Mouse (Mus musculus): ENCODE results near the gene Aqp2. TPM values are rescaled to one million over a fixed set of nuclear protein-coding genes. Genes with fewer than 3 reads are reported as not detected.

Gene Aqp2
- polyA plus RNA-seq (2015; fragmentation: Nextera tagmentation; extraction: Ambion mirVana): not detected in 2 replicates

DNA sequence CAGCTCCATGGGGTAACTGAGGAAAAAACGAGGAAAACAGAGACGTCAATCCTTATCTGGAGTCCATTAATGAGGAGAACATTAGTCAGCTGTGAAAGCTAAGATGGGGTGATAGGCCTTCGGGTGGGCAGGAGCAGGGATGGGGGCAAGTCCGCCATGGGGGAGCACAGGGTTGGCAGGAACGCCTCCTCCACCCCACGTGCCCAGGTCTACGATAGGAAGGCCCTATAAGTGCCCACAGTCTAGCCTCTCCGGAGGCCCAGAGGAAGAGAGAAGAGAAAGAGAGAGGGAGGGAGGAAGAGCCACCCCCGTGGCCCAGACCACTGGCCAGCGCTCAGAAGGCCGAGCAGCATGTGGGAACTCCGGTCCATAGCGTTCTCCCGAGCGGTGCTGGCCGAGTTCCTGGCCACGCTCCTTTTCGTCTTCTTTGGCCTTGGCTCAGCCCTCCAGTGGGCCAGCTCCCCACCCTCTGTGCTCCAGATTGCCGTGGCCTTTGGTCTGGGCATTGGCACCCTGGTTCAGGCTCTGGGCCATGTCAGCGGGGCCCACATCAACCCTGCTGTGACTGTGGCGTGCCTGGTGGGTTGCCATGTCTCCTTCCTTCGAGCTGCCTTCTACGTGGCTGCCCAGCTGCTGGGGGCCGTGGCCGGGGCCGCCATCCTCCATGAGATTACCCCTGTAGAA is at the start of gene Aqp2:
Aqp2 (plus strand) TSS at position 254 of the 684 bp plus-strand sequence.

GRCm38 (mm10) chr15:99590429-99591084 is 11.7 kb downstream of the Aqp2 start, which contains the start of gene Aqp5:
Aqp5 (plus strand) TSS chr15:99590782.

GRCm38 (mm10) chr15:99600986-99601822 is 22.3 kb downstream of the Aqp2 start, which contains the start of gene Aqp6:
Aqp6 (plus strand) TSS chr15:99601400.

Other genes with a start within 250 kb of the Aqp2 start
- gene Fmnl3, start 208.6 kb upstream of the Aqp2 start, polyA plus RNA-seq (2015; fragmentation: Nextera tagmentation; extraction: Ambion mirVana): 8.5 and 8.6 TPM in 2 replicates
- 351 and 354 TPM in 2 replicates for gene Tmbim6, start 186.2 kb upstream of the Aqp2 start, polyA plus RNA-seq (2015; fragmentation: Nextera tagmentation; extraction: Ambion mirVana)
- gene Nckap5l, start 121.3 kb upstream of the Aqp2 start, polyA plus RNA-seq (2015; fragmentation: Nextera tagmentation; extraction: Ambion mirVana): 2.8 and 3.2 TPM in 2 replicates
- gene Bcdin3d, start 104.3 kb upstream of the Aqp2 start, polyA plus RNA-seq (2015; fragmentation: Nextera tagmentation; extraction: Ambion mirVana): 8.4 and 8.5 TPM in 2 replicates
- not detected in 2 replicates for gene Faim2, start 50.9 kb upstream of the Aqp2 start, polyA plus RNA-seq (2015; fragmentation: Nextera tagmentation; extraction: Ambion mirVana)
- gene Aqp5, start 11.7 kb downstream of the Aqp2 start, polyA plus RNA-seq (2015; fragmentation: Nextera tagmentation; extraction: Ambion mirVana): 0.11 and 0.34 TPM in 2 replicates
- 0.22 and 0.31 TPM in 2 replicates for gene Aqp6, start 22.3 kb downstream of the Aqp2 start, polyA plus RNA-seq (2015; fragmentation: Nextera tagmentation; extraction: Ambion mirVana)
- gene Racgap1, start 72.6 kb downstream of the Aqp2 start, polyA plus RNA-seq (2015; fragmentation: Nextera tagmentation; extraction: Ambion mirVana): 23.5 and 36.8 TPM in 2 replicates
- gene Asic1, start 91.3 kb downstream of the Aqp2 start, polyA plus RNA-seq (2015; fragmentation: Nextera tagmentation; extraction: Ambion mirVana): 0.76 and 0.94 TPM in 2 replicates
- 8.1 and 9.4 TPM in 2 replicates for gene Smarcd1, start 123.1 kb downstream of the Aqp2 start, polyA plus RNA-seq (2015; fragmentation: Nextera tagmentation; extraction: Ambion mirVana)
- gene Gm17349, start 126.4 kb downstream of the Aqp2 start, polyA plus RNA-seq (2015; fragmentation: Nextera tagmentation; extraction: Ambion mirVana): 1.3 TPM in 1 of 2 replicates, not detected in the other
- 0.36 and 0.37 TPM in 2 replicates for gene Gpd1, start 138.5 kb downstream of the Aqp2 start, polyA plus RNA-seq (2015; fragmentation: Nextera tagmentation; extraction: Ambion mirVana)
- gene Cox14, start 146.6 kb downstream of the Aqp2 start, polyA plus RNA-seq (2015; fragmentation: Nextera tagmentation; extraction: Ambion mirVana): 166 and 184 TPM in 2 replicates
- 39.5 and 45.9 TPM in 2 replicates for gene Cers5, start 193.8 kb downstream of the Aqp2 start, polyA plus RNA-seq (2015; fragmentation: Nextera tagmentation; extraction: Ambion mirVana)

Data from urinary bladder, postnatal 0 days (tissue).